Mouse (Mus musculus) kidney, embryonic 15.5 days (tissue): ENCODE measurements around the gene Dolpp1. TPM values are rescaled to one million over a fixed set of nuclear protein-coding genes. Genes with fewer than 3 reads are reported as not detected.

Experiments
- ATAC-seq: fragments of 200-750 bp; cut with Nextera tagmentation; replicated peaks from 2 replicates; pipeline ENCODE4 v1.8.0; 2017; ENCODE audit warnings: moderate TSS enrichment; ENCODE audit not compliant: low FRiP score
- H3K27ac ChIP-seq: fragments of 300-500 bp; sonication (generic); 2 replicates; pipeline ENCODE4 v1.5.1; 2015; ENCODE audit warnings: mild to moderate bottlenecking, inconsistent platforms
- H3K27me3 ChIP-seq: fragments of 300-500 bp; sonication (generic); 2 replicates; pipeline ENCODE4 v1.6.1; 2015; ENCODE audit warnings: inconsistent platforms
- H3K36me3 ChIP-seq: fragments of 300-500 bp; sonication (generic); 2 replicates; pipeline ENCODE4 v1.6.1; 2015; ENCODE audit warnings: inconsistent platforms
- H3K4me1 ChIP-seq: fragments of 300-500 bp; sonication (generic); 2 replicates; pipeline ENCODE4 v1.6.1; 2015; ENCODE audit warnings: inconsistent platforms
- H3K4me2 ChIP-seq: fragments of 300-500 bp; sonication (generic); 2 replicates; pipeline ENCODE4 v1.6.1; 2015; ENCODE audit warnings: moderate library complexity, mild to moderate bottlenecking, inconsistent platforms
- H3K4me3 ChIP-seq: fragments of 300-500 bp; sonication (generic); replicated peaks from 2 replicates; pipeline ENCODE4 v1.5.1; 2015; ENCODE audit warnings: mild to moderate bottlenecking, inconsistent platforms
- H3K9ac ChIP-seq: fragments of 300-500 bp; sonication (generic); 2 replicates; pipeline ENCODE4 v1.6.1; 2015; ENCODE audit warnings: mild to moderate bottlenecking, inconsistent platforms
- H3K9me3 ChIP-seq: fragments of 300-500 bp; sonication (generic); replicated peaks from 2 replicates; pipeline ENCODE4 v1.6.1; 2016; ENCODE audit warnings: inconsistent platforms
- WGBS: fragments of 180-500 bp; shearing (Covaris S2); methylation state at CpG from one replicate; pipeline ENCODE4 v1.1.7; 2015; ENCODE audit warnings: mixed read lengths; 5-methylcytosine and 5-hydroxymethylcytosine counted together
- polyA plus RNA-seq: library from polyadenylated mRNA; unstranded; fragments of >200 nt; fragmentation: Nextera tagmentation; extraction: Ambion mirVana; gene quantifications from 2 replicates; pipeline ENCODE4 v1.2.1, GENCODE M21; 2015

Gene Dolpp1
- polyA plus RNA-seq, 1 experiment from 2014 or later = 37.7 TPM

GRCm38 (mm10) chr2:30384814-30385213 is 7.2 kb upstream of the Dolpp1 start:
- Histone ChIP-seq H3K9me3 (no peaks in the 10 kb centered on the region), H3K36me3 (peaks cover 60% of the 10 kb centered on the region), H3K4me1 (no peaks in the 10 kb centered on the region), H3K27ac (no peak overlapping the region), H3K9ac (no peak overlapping the region), H3K4me2 (no peak overlapping the region), H3K4me3 (no peak overlapping the region), H3K27me3 (no peaks in the 10 kb centered on the region)
- WGBS = 76% methylated on average over 5 of the region's 5 CpGs
- no peak for ATAC-seq

DNA sequence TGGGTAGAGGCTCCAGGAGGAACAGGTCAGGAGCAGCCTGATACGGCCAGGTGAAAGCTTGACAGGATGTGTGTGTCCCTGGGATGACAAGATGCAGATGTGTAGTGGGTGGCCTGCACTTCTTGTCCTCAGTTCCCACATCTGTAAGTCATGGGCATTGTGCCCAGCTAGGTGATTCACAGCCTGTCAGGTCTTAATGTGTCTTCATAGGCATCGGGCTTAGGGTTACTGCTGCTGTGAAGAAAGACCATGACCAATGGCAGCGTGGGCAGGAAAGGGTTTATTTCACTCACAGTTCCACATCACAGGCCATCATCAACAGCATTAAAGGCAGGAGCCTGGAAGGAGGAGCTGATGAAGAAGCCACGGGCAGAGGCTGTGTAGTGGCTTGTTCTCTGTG is 6.5 kb upstream of the Dolpp1 start:
- H3K4me2 ChIP-seq = no peak overlapping the region
- WGBS = 84% methylated on average over 4 of the region's 4 CpGs
- no peaks in the 10 kb centered on the region for H3K9me3 ChIP-seq
- peaks cover 53% of the 10 kb centered on the region for H3K36me3 ChIP-seq
- H3K4me1 ChIP-seq = peaks cover 4% of the 10 kb centered on the region; the same call in 1 of the 2 replicates
- no peak for ATAC-seq
- no peak overlapping the region for H3K27ac ChIP-seq
- H3K4me3 ChIP-seq = no peak overlapping the region
- no peak overlapping the region for H3K9ac ChIP-seq
- no peaks in the 10 kb centered on the region for H3K27me3 ChIP-seq

DNA sequence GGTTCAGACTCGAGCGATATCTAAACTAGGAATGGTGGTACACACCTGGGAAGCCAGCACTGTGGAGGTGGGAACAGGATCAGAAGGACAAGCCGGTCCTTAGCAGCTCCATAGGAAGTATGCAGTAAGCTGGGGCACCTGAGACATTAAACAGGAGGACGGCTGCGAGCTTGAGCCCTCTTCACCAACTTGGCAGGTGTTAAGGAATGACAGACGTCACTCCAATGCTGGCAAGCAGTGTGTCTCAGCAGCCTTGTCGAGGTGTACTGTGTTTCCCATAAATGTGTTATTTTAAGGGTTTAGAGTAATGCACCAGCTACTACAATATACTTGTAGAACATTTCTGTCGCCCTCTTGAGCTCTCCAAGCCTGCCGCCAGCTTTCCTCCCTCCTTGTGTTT is 5.1 kb upstream of the Dolpp1 start:
- no peak overlapping the region for H3K27ac ChIP-seq
- H3K4me3 ChIP-seq = no peak overlapping the region
- H3K9ac ChIP-seq = no peak overlapping the region
- no peaks in the 10 kb centered on the region for H3K9me3 ChIP-seq
- H3K27me3 ChIP-seq = no peaks in the 10 kb centered on the region
- no peak overlapping the region for H3K4me2 ChIP-seq
- WGBS = 81% methylated on average over 9 of the region's 9 CpGs
- no peak for ATAC-seq
- H3K4me1 ChIP-seq = peaks cover 15% of the 10 kb centered on the region; the same call in 1 of the 2 replicates
- peaks cover 41% of the 10 kb centered on the region for H3K36me3 ChIP-seq

DNA sequence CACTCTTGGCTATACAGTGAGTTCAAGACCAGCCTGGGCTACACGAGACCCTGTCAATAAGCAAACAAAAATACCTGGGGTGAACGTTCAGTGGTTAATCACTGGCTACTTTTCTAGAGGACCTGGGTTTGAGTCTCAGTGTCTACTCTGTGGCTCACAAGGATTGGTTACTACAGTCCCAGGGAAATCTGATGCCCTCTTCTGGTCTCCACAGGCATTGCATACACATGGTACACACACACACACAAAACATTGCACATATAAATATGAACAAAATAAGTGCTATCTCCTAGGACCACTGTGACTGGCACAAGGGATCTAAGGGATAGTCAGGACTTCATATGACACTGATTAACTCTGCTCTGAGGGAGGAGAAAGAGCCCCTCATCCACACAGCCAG is 3.1 kb upstream of the Dolpp1 start:
- no peaks in the 10 kb centered on the region for H3K27me3 ChIP-seq

GRCm38 (mm10) chr2:30392577-30393369 is 719 bp downstream of the Dolpp1 start:
- 0% methylated on average over 36 of the region's 54 CpGs for WGBS
- peak; percentile 84 for ATAC-seq
- Histone ChIP-seq H3K27me3 (no peaks in the 10 kb centered on the region), H3K9ac (peak overlapping the region; percentile 61), H3K4me3 (peak overlapping the region; percentile 73), H3K27ac (peak overlapping the region; percentile 91), H3K4me2 (peak overlapping the region; percentile 93), H3K36me3 (peaks cover 25% of the 10 kb centered on the region), H3K9me3 (no peaks in the 10 kb centered on the region), H3K4me1 (peaks cover 30% of the 10 kb centered on the region)

More for the DNA sequence above, 3.1 kb upstream of the Dolpp1 start:
- Histone ChIP-seq H3K9me3 (no peaks in the 10 kb centered on the region), H3K4me1 (peaks cover 27% of the 10 kb centered on the region), H3K27ac (no peak overlapping the region), H3K9ac (no peak overlapping the region), H3K4me2 (no peak overlapping the region), H3K36me3 (peaks cover 20% of the 10 kb centered on the region), H3K4me3 (no peak overlapping the region)
- WGBS = 86% methylated on average over 2 of the region's 2 CpGs
- ATAC-seq = no peak

- no peak for ATAC-seq
- peaks cover 30% of the 10 kb centered on the region for H3K4me1 ChIP-seq
- 62% methylated on average over 1 of the region's 1 CpGs for WGBS
- peak overlapping the region; percentile 73 for H3K4me3 ChIP-seq
- peak overlapping the region; percentile 93 for H3K4me2 ChIP-seq
- H3K9me3 ChIP-seq = no peaks in the 10 kb centered on the region
- peak overlapping the region; percentile 61 for H3K9ac ChIP-seq
- H3K27me3 ChIP-seq = no peaks in the 10 kb centered on the region
- H3K36me3 ChIP-seq = peaks cover 30% of the 10 kb centered on the region
- H3K27ac ChIP-seq = peak overlapping the region; percentile 91
Measured at GRCm38 (mm10) chr2:30393370-30393656, 1.3 kb downstream of the Dolpp1 start.

DNA sequence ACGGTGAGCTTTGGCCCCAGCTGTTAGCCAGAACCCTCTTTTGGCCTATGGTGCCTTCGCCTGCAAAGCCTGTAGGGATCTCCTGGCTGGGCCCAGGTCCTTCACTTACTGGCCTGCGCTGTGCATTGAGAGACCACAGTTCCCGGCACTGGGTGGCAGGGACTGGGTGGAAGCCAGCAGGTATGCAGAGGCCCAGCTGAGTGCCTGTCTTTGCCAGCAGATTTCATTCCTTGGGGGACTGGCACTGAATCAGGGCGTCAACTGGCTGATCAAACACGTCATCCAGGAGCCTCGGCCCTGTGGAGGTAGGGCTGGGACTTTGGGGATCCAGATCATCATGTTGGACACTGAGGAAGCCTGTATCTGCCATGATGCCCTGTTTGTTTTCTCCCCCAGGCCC is 3.7 kb downstream of the Dolpp1 start:
- Histone ChIP-seq H3K36me3 (peaks cover 53% of the 10 kb centered on the region), H3K27me3 (no peaks in the 10 kb centered on the region), H3K4me2 (no peak overlapping the region), H3K4me3 (no peak overlapping the region), H3K9me3 (no peaks in the 10 kb centered on the region), H3K27ac (no peak overlapping the region), H3K9ac (no peak overlapping the region), H3K4me1 (peaks cover 25% of the 10 kb centered on the region)
- no peak for ATAC-seq
- WGBS = 94% methylated on average over 7 of the region's 7 CpGs

GRCm38 (mm10) chr2:30396246-30396645 is 4.2 kb downstream of the Dolpp1 start:
- no peak overlapping the region for H3K4me2 ChIP-seq
- H3K36me3 ChIP-seq = peaks cover 58% of the 10 kb centered on the region
- H3K4me1 ChIP-seq = peaks cover 21% of the 10 kb centered on the region
- no peak overlapping the region for H3K4me3 ChIP-seq
- ATAC-seq = no peak
- WGBS = 86% methylated on average over 7 of the region's 7 CpGs
- H3K9ac ChIP-seq = no peak overlapping the region
- no peaks in the 10 kb centered on the region for H3K27me3 ChIP-seq
- H3K9me3 ChIP-seq = no peaks in the 10 kb centered on the region
- no peak overlapping the region for H3K27ac ChIP-seq

DNA sequence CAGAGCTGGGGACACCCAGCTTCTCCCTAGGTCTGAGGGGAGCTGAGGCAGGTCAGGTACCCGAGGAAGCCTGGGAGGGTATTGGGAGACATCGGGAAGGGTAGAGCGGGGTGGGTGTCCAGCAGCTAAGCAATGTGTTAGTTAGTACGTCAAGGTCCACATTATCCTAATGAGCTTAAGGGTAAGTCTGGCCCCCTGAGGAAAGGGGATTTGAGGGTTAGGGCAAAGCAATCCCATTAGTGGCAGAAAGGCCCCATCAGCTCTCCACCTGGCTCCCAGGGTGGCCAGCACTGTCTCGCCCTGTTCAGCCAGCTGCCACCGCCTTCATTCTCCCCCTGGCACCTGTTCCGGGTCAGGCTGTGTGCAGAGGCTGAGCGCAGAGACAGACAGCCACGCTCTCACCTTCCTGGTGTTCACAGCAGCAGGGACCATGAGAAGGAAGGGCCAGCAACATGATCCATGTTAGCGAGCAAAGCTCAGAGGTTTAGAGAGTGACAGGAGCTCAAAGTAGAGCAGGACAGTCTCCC is 6.0 kb downstream of the Dolpp1 start:
- Histone ChIP-seq H3K4me3 (no peak overlapping the region), H3K36me3 (peaks cover 72% of the 10 kb centered on the region), H3K4me2 (no peak overlapping the region), H3K4me1 (peaks cover 13% of the 10 kb centered on the region), H3K9me3 (no peaks in the 10 kb centered on the region), H3K9ac (no peak overlapping the region), H3K27ac (no peak overlapping the region), H3K27me3 (no peaks in the 10 kb centered on the region)
- WGBS = 93% methylated on average over 10 of the region's 10 CpGs
- ATAC-seq = no peak

- Histone ChIP-seq H3K36me3 (peaks cover 85% of the 10 kb centered on the region), H3K9ac (no peak overlapping the region)
Measured at GRCm38 (mm10) chr2:30399191-30400171, 7.4 kb downstream of the Dolpp1 start.

GRCm38 (mm10) chr2:30401581-30401980 is 9.5 kb downstream of the Dolpp1 start:
- ATAC-seq = no peak
- Histone ChIP-seq H3K4me3 (no peak overlapping the region), H3K4me1 (no peaks in the 10 kb centered on the region), H3K27ac (no peak overlapping the region), H3K9me3 (no peaks in the 10 kb centered on the region), H3K9ac (no peak overlapping the region), H3K4me2 (no peak overlapping the region), H3K36me3 (peaks cover 93% of the 10 kb centered on the region), H3K27me3 (no peaks in the 10 kb centered on the region)
- WGBS = 84% methylated on average over 1 of the region's 1 CpGs

More at GRCm38 (mm10) chr2:30399191-30400171, 7.4 kb downstream of the Dolpp1 start:
- no peak for ATAC-seq
- Histone ChIP-seq H3K4me3 (no peak overlapping the region), H3K9me3 (no peaks in the 10 kb centered on the region), H3K4me1 (no peaks in the 10 kb centered on the region), H3K4me2 (no peak overlapping the region), H3K27ac (peak overlapping the region; percentile 9; the same call in 1 of the 2 replicates), H3K27me3 (no peaks in the 10 kb centered on the region)
- WGBS = 59% methylated on average over 20 of the region's 20 CpGs

DNA sequence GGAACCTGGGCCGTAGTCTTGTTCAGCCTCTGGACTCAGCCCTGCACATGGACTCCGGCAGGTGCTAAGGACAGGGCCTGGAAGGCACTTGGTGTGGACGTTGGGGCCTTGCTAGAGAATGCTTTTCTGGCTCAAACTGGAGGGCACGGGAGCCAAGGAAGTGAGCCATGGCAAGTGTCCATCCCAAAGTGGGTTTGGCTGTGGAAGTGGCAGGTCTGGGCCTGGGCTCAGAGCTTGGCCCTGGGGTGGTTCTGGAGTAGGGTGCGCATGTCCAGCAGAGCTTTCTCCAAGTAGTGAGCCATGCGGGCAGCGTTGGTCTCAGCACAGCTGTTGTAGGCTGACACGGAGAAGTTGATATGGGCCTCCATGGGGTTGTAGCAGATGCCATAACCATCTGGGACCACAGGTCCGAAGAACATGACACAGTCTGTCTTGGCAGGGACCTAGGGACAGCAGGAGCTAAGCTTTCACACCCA is 10.3 kb downstream of the Dolpp1 start:
- Histone ChIP-seq H3K4me2 (no peak overlapping the region), H3K4me3 (no peak overlapping the region), H3K27ac (no peak overlapping the region), H3K9ac (no peak overlapping the region), H3K4me1 (no peaks in the 10 kb centered on the region), H3K36me3 (peaks cover 92% of the 10 kb centered on the region), H3K9me3 (no peaks in the 10 kb centered on the region), H3K27me3 (no peaks in the 10 kb centered on the region)
- 85% methylated on average over 9 of the region's 9 CpGs for WGBS
- ATAC-seq = no peak
